ENCODE assay signal across 25 mouse cellular contexts in genomic region chr5:44659651-44660050, GRCm38 (mm10).
DNase-seq lines count a peak whose midpoint lies in the region; ATAC-seq and TF ChIP-seq lines count a peak whose summit lies in the region.
"Had no signal": no experiment of that assay in that cellular context is flagged by ENCODE, and none has a peak within 500 bp of the region (broad histone marks: within the 10 kb centered on the region; RNA-seq: fewer than 3 reads in every experiment).

No protein-coding gene starts in this region.

- H3K4me3 ChIP-seq in left cerebral cortex, adult 2 months: no peak overlapping the region
- H3K4me3 ChIP-seq: heart, embryonic 12.5 days; hindbrain, embryonic 10.5 days; intestine, embryonic 15.5 days; limb, embryonic 12.5 days; midbrain, embryonic 12.5 days had no signal

- intact Hi-C loops in left cerebral cortex, postnatal 25 days (cut with DNase I): loop anchor here (10.0 kb wide), 1 partner anchor 355 kb away; no protein-coding TSS in a partner anchor
- intact Hi-C loops in left cerebral cortex, adult 2 months (cut with DNase I): loop anchor here (10.0 kb wide), 1 partner anchor 355 kb away; no protein-coding TSS in a partner anchor

- no peak for TF ChIP-seq CTCF in left cerebral cortex, adult 2 months (IDR thresholded peaks at IDR 0.05)

- ATAC-seq in frontal cortex, adult (ENCODE audit: low TSS enrichment): peak; percentile 62
- ATAC-seq: hindbrain, embryonic 16.5 days; intestine, embryonic 15.5 days; liver, postnatal 0 days had no signal

- H3K27ac ChIP-seq in left cerebral cortex, adult 2 months: no peak overlapping the region; the same call in 1 of the 2 replicates
- H3K27ac ChIP-seq: hindbrain, embryonic 10.5 days; intestine, embryonic 15.5 days; limb, embryonic 12.5 days; midbrain, embryonic 12.5 days had no signal

- DNase-seq in frontal cortex, postnatal 25 days (ENCODE audit: low spot score in 2 of 2): no peak
- peak; percentile 24 to 69 for DNase-seq in left cerebral cortex, postnatal 25 days (ENCODE audit: low spot score in 2 of 2)
- DNase-seq in left cerebral cortex, adult 2 months (ENCODE audit: extremely low spot score in 1 of 2, low spot score in 2 of 2): no peak
- peak; percentile 19 for DNase-seq in right cerebral cortex, postnatal 4 days
- no peak for DNase-seq in right cerebral cortex, postnatal 25 days
- no peak for DNase-seq in cerebellum, adult 11 months
- DNase-seq: adrenal gland, postnatal 25 days; cerebellum, adult 11-12 months; cerebellum, postnatal 10 days; heart, postnatal 10 days; kidney, adult 8-10 months; kidney, postnatal 36 days; layer of hippocampus, adult 9-11 months; liver, postnatal 0 days; lung, postnatal 10 days; retina, postnatal 1 day; spleen, adult 18-20 months; thymus, postnatal 14 days had no signal

Comparison
In these comparisons a context has a peak if more than half of its experiments do, and no peak if none do; other contexts are left out.
1. DNase-seq: peak in left cerebral cortex, postnatal 25 days (2 of 2) and right cerebral cortex, postnatal 4 days (single experiment); none in frontal cortex, postnatal 25 days (0 of 2), left cerebral cortex, adult 2 months (0 of 2), right cerebral cortex, postnatal 25 days (single experiment) and cerebellum, adult 11 months (single experiment).